Mouse (Mus musculus) myocyte (in vitro differentiated cells): ENCODE data around the gene Krtcap3. TPM values are rescaled to one million over a fixed set of nuclear protein-coding genes. Genes with fewer than 3 reads are reported as not detected.

Source experiments
- H3K27me3 ChIP-seq: one replicate; pipeline ENCODE4 v1.6.1; 2011; ENCODE audit not compliant: control insufficient read depth, insufficient read depth, insufficient read length
- H3K36me3 ChIP-seq: one replicate; pipeline ENCODE4 v1.6.1; 2011; ENCODE audit not compliant: control insufficient read depth, insufficient read depth
- H3K4me2 ChIP-seq: one replicate; pipeline ENCODE4 v1.6.1; 2011; ENCODE audit warnings: low read depth, control low read depth
- H3K4me3 ChIP-seq: one replicate; pipeline ENCODE4 v1.5.1; 2011; ENCODE audit warnings: mild to moderate bottlenecking, control low read depth, moderate library complexity
- H3K79me2 ChIP-seq: one replicate; pipeline ENCODE4 v1.6.1; 2011; ENCODE audit not compliant: control insufficient read depth, insufficient read depth
- H3ac ChIP-seq: one replicate; pipeline ENCODE4 v1.6.1; 2011; ENCODE audit not compliant: control insufficient read depth, insufficient read length
- CEBPB ChIP-seq: IDR thresholded peaks from 2 replicates; pipeline ENCODE4 v1.6.1; 2011; ENCODE audit warnings: mild to moderate bottlenecking, moderate library complexity; ENCODE audit not compliant: poor library complexity, insufficient read depth, severe bottlenecking
- E2F4 ChIP-seq: IDR thresholded peaks from one replicate; pipeline ENCODE4 v1.6.1; 2011; ENCODE audit warnings: mild to moderate bottlenecking, control low read depth, moderate library complexity; ENCODE audit not compliant: insufficient read depth
- MAX ChIP-seq: IDR thresholded peaks from one replicate; pipeline ENCODE4 v1.6.1; 2011; ENCODE audit warnings: low read depth, mild to moderate bottlenecking, control low read depth
- MYOD1 ChIP-seq, 3 experiments: IDR thresholded peaks; one replicate each; pipeline ENCODE4 v1.6.1; 2011; ENCODE audit warnings: control low read depth in 2 of 3, low read depth in 2 of 3, mild to moderate bottlenecking in 2 of 3, moderate library complexity in 1 of 3; ENCODE audit not compliant: insufficient read length in 2 of 3, control insufficient read depth in 1 of 3
- MYOG ChIP-seq, 3 experiments: IDR thresholded peaks; one replicate each; pipeline ENCODE4 v1.6.1; 2011; ENCODE audit warnings: control low read depth in 2 of 3, low read depth in 2 of 3, mild to moderate bottlenecking in 2 of 3; ENCODE audit not compliant: insufficient read length in 2 of 3, control insufficient read depth in 1 of 3, insufficient read depth in 1 of 3
- POLR2A ChIP-seq: IDR thresholded peaks from one replicate; pipeline ENCODE4 v1.6.1; 2011; ENCODE audit warnings: low read depth, mild to moderate bottlenecking, control low read depth, moderate library complexity; ENCODE audit not compliant: insufficient read length
- POLR2AphosphoS2 ChIP-seq: IDR thresholded peaks from one replicate; pipeline ENCODE4 v1.6.1; 2011; ENCODE audit warnings: low read depth, control low read depth; ENCODE audit not compliant: insufficient read length
- REST ChIP-seq: IDR thresholded peaks from one replicate; pipeline ENCODE4 v1.6.1; 2011; ENCODE audit warnings: mild to moderate bottlenecking, control low read depth, moderate library complexity; ENCODE audit not compliant: insufficient read depth, insufficient read length
- SRF ChIP-seq: IDR thresholded peaks from one replicate; pipeline ENCODE4 v1.6.1; 2011; ENCODE audit warnings: low read depth; ENCODE audit not compliant: control insufficient read depth, insufficient read length
- TCF12 ChIP-seq: IDR thresholded peaks from one replicate; pipeline ENCODE4 v1.6.1; 2011; ENCODE audit warnings: mild to moderate bottlenecking, control low read depth; ENCODE audit not compliant: poor library complexity, insufficient read depth, severe bottlenecking
- TCF3 ChIP-seq: IDR thresholded peaks from one replicate; pipeline ENCODE4 v1.6.1; 2011; ENCODE audit warnings: low read depth, control low read depth; ENCODE audit not compliant: insufficient read length
- USF1 ChIP-seq: IDR thresholded peaks from one replicate; pipeline ENCODE4 v1.6.1; 2011; ENCODE audit warnings: low read depth, mild to moderate bottlenecking, control low read depth, moderate library complexity
- polyA plus RNA-seq: library from polyadenylated mRNA; unstranded; fragments of >200 nt; fragmentation: generic; extraction: Trizol; gene quantifications from one replicate; pipeline ENCODE4 v1.2.1, GENCODE M21; 2012; ENCODE audit warnings: missing spikeins

The Krtcap3 gene
- polyA plus RNA-seq, result 2.1 TPM

DNA sequence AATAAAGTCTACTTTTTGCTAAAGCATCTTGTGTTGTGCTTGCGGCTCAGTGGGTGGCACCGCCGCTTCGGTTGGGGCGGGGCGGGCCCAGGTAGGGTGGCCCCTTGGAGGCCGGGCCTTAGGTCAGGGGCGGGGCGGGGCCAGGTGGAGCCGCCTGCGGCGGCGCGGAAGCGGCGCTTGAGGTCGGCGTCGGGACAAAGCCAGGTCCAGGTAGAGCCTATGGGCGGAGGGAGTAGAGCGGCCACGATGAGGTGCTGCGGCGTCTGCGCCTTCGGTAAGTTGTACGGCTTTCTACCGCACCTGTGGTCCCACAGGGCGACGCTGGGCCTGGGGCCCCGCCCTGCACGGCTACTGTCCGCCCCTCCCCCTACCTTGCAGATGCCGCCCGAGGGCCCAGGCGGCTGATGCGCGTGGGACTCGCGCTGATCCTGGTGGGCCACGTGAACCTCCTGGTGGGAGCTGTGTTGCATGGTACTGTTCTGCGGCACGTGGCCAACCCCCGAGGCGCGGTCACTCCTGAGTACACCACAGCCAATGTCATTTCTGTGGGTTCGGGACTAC, at the start of gene Krtcap3:
Krtcap3 (plus strand) TSS at position 151 of the 561 bp plus-strand sequence.
- Histone ChIP-seq H3K4me2 (no peak within 1 kb of the TSS), H3K27me3 (no peaks in the 10 kb centered on the region), H3ac (no peak within 1 kb of the TSS), H3K4me3 (no peak within 1 kb of the TSS), H3K36me3 (peaks cover 37% of the 10 kb centered on the region), H3K79me2 (no peaks in the 10 kb centered on the region)
- no peak for TF ChIP-seq SRF
- TF ChIP-seq E2F4, result no peak
- no peak for TF ChIP-seq TCF3
- TF ChIP-seq POLR2A, result no peak
- peak; percentile 73 for TF ChIP-seq POLR2AphosphoS2
- TF ChIP-seq USF1, result no peak

DNA sequence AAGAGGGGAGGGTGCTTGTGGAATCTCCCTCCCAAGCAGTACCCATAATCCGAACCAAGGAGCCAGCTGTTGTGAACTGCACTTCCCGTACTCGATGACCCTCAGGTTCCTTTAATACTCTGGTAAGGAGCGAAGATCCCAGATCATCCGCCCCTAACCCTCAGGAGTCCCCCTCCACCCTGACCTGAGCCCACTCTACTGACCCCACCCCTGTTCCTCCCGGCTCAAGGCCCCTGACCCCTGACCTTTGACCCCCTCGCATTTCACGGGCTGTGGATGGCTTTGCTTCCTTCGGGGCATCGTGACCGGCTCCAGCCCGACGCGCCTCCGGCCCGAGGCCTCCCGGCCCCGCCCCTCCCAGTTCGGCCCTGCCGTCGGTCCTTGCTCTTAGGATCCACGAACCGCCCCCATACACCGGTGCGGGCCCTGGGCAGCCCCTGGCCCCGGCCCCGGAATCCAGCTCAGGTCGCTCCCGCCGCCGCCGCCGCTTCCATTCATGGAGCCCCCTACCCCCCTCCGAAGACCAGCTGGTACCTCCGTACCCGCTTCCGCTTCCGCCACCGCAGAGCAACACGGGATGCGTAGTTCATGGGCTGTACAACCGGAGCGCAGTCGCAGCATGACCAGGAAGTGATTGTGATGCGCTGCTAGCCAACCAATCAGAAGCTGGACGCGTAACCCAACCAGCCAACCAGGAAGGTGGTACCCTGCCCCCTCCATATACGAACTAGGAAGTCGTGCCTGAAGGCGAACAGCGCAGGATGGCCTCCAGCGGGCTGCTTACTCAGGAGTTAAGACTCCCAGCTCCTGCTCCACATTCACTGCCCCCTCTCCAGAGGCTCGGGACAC, 49.5 kb upstream of the Krtcap3 start, which contains the start of gene Zfp513:
Zfp513 (minus strand) TSS at position 562 of the 849 bp plus-strand sequence.
- peaks cover 44% of the 10 kb centered on the region for H3K36me3 ChIP-seq
- TF ChIP-seq POLR2AphosphoS2 (peak; percentile 99), SRF (no peak), POLR2A (peak; percentile 75), MYOG (IDR thresholded peaks at IDR 0.05; ENCODE audit: control insufficient read depth in 1 of 3, insufficient read depth in 1 of 3, insufficient read length in 2 of 3, low read depth in 2 of 3) (peak in 2 of 3 experiments; percentile 46 to 69), REST (no peak), TCF3 (no peak), E2F4 (no peak), CEBPB (no peak), MAX (no peak), USF1 (peak; percentile 57), MYOD1 (IDR thresholded peaks at IDR 0.05; ENCODE audit: control insufficient read depth in 1 of 3, insufficient read length in 2 of 3, low read depth in 2 of 3) (peak in 2 of 3 experiments; percentile 22 to 52), TCF12 (no peak)
- peak within 1 kb of the TSS; percentile 90 for H3K4me3 ChIP-seq
- peaks cover 12% of the 10 kb centered on the region for H3K79me2 ChIP-seq
- no peaks in the 10 kb centered on the region for H3K27me3 ChIP-seq
- peak within 1 kb of the TSS; percentile 34 for H3ac ChIP-seq
- H3K4me2 ChIP-seq, result peak within 1 kb of the TSS; percentile 90

DNA sequence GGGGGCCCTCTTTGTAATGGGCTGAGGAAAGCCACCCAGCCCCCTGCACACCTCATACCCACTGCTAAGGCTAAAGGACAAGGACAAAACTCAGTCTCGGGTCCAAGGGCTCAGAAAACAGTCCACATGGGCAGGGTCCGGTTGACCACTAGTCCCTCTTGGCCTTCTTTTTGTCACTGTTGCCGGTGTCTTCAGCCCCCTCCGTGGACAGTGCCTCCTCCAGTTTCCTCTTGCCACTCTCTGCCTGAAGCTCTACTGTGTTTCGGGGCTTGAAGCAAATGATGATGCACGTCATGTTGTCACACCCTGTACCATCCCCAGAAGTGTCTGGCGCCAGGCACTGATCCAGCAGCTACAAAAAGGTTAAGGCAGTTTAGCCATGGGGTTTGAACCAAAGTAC, 48.6 kb upstream of the Krtcap3 start:
- peak overlapping the region; percentile 90 for H3K4me3 ChIP-seq
- H3ac ChIP-seq, result no peak overlapping the region
- H3K36me3 ChIP-seq, result peaks cover 44% of the 10 kb centered on the region
- TF ChIP-seq MAX (no peak), POLR2AphosphoS2 (no peak), REST (no peak), USF1 (no peak), SRF (no peak), POLR2A (no peak), MYOD1 (IDR thresholded peaks at IDR 0.05; ENCODE audit: control insufficient read depth in 1 of 3, insufficient read length in 2 of 3, low read depth in 2 of 3) (no peak), CEBPB (no peak), TCF12 (no peak), TCF3 (no peak), MYOG (IDR thresholded peaks at IDR 0.05; ENCODE audit: control insufficient read depth in 1 of 3, insufficient read depth in 1 of 3, insufficient read length in 2 of 3, low read depth in 2 of 3) (no peak), E2F4 (no peak)
- peak overlapping the region; percentile 90 for H3K4me2 ChIP-seq
- H3K27me3 ChIP-seq, result no peaks in the 10 kb centered on the region
- H3K79me2 ChIP-seq, result peaks cover 12% of the 10 kb centered on the region

DNA sequence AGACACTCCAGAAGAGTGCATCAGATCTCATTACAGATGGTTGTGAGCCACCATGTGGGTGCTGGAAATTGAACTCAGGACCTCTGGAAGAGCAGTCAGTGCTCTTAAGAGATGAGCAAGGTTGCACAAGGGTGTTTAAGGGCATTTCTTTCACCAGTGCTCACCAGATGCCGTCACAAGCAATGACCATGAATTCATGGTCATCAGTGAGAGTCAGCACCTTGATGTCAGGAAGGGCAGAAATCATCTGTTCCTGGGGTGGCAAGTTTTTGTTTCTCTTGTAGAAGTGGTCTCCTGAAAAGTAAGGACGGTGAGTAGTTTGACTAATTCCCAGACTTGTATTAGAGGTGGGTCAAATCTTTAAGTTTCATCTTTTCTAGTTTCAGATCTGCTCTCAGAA, 47.6 kb upstream of the Krtcap3 start:
- no peak overlapping the region for H3ac ChIP-seq
- no peak overlapping the region for H3K4me2 ChIP-seq
- no peak overlapping the region for H3K4me3 ChIP-seq
- H3K79me2 ChIP-seq, result peaks cover 20% of the 10 kb centered on the region
- TF ChIP-seq USF1 (no peak), CEBPB (no peak), TCF3 (no peak), POLR2AphosphoS2 (no peak), REST (no peak), TCF12 (no peak), POLR2A (no peak), E2F4 (no peak), SRF (no peak), MAX (no peak), MYOG (IDR thresholded peaks at IDR 0.05; ENCODE audit: control insufficient read depth in 1 of 3, insufficient read depth in 1 of 3, insufficient read length in 2 of 3, low read depth in 2 of 3) (no peak)
- peaks cover 37% of the 10 kb centered on the region for H3K36me3 ChIP-seq
- H3K27me3 ChIP-seq, result no peaks in the 10 kb centered on the region
